Mouse (Mus musculus) myocyte (in vitro differentiated cells): ENCODE measurements at regions not wholly inside any gene's neighbourhood (a gene's known extent, or its start where the extent isn't known, plus 50 kb on each side); places are given as distances from the start of the nearest gene placed in this dataset.

Source experiments
- H3K27me3 ChIP-seq: one replicate; pipeline ENCODE4 v1.6.1; 2011; ENCODE audit not compliant: control insufficient read depth, insufficient read depth, insufficient read length
- H3K36me3 ChIP-seq: one replicate; pipeline ENCODE4 v1.6.1; 2011; ENCODE audit not compliant: control insufficient read depth, insufficient read depth
- H3K4me2 ChIP-seq: one replicate; pipeline ENCODE4 v1.6.1; 2011; ENCODE audit warnings: low read depth, control low read depth
- H3K4me3 ChIP-seq: one replicate; pipeline ENCODE4 v1.5.1; 2011; ENCODE audit warnings: mild to moderate bottlenecking, control low read depth, moderate library complexity
- H3K79me2 ChIP-seq: one replicate; pipeline ENCODE4 v1.6.1; 2011; ENCODE audit not compliant: control insufficient read depth, insufficient read depth
- H3ac ChIP-seq: one replicate; pipeline ENCODE4 v1.6.1; 2011; ENCODE audit not compliant: control insufficient read depth, insufficient read length
- CEBPB ChIP-seq: IDR thresholded peaks from 2 replicates; pipeline ENCODE4 v1.6.1; 2011; ENCODE audit warnings: mild to moderate bottlenecking, moderate library complexity; ENCODE audit not compliant: poor library complexity, insufficient read depth, severe bottlenecking
- E2F4 ChIP-seq: IDR thresholded peaks from one replicate; pipeline ENCODE4 v1.6.1; 2011; ENCODE audit warnings: mild to moderate bottlenecking, control low read depth, moderate library complexity; ENCODE audit not compliant: insufficient read depth
- MAX ChIP-seq: IDR thresholded peaks from one replicate; pipeline ENCODE4 v1.6.1; 2011; ENCODE audit warnings: low read depth, mild to moderate bottlenecking, control low read depth
- MYOD1 ChIP-seq, 3 experiments: IDR thresholded peaks; one replicate each; pipeline ENCODE4 v1.6.1; 2011; ENCODE audit warnings: control low read depth in 2 of 3, low read depth in 2 of 3, mild to moderate bottlenecking in 2 of 3, moderate library complexity in 1 of 3; ENCODE audit not compliant: insufficient read length in 2 of 3, control insufficient read depth in 1 of 3
- MYOG ChIP-seq, 3 experiments: IDR thresholded peaks; one replicate each; pipeline ENCODE4 v1.6.1; 2011; ENCODE audit warnings: control low read depth in 2 of 3, low read depth in 2 of 3, mild to moderate bottlenecking in 2 of 3; ENCODE audit not compliant: insufficient read length in 2 of 3, control insufficient read depth in 1 of 3, insufficient read depth in 1 of 3
- POLR2A ChIP-seq: IDR thresholded peaks from one replicate; pipeline ENCODE4 v1.6.1; 2011; ENCODE audit warnings: low read depth, mild to moderate bottlenecking, control low read depth, moderate library complexity; ENCODE audit not compliant: insufficient read length
- POLR2AphosphoS2 ChIP-seq: IDR thresholded peaks from one replicate; pipeline ENCODE4 v1.6.1; 2011; ENCODE audit warnings: low read depth, control low read depth; ENCODE audit not compliant: insufficient read length
- REST ChIP-seq: IDR thresholded peaks from one replicate; pipeline ENCODE4 v1.6.1; 2011; ENCODE audit warnings: mild to moderate bottlenecking, control low read depth, moderate library complexity; ENCODE audit not compliant: insufficient read depth, insufficient read length
- SRF ChIP-seq: IDR thresholded peaks from one replicate; pipeline ENCODE4 v1.6.1; 2011; ENCODE audit warnings: low read depth; ENCODE audit not compliant: control insufficient read depth, insufficient read length
- TCF12 ChIP-seq: IDR thresholded peaks from one replicate; pipeline ENCODE4 v1.6.1; 2011; ENCODE audit warnings: mild to moderate bottlenecking, control low read depth; ENCODE audit not compliant: poor library complexity, insufficient read depth, severe bottlenecking
- TCF3 ChIP-seq: IDR thresholded peaks from one replicate; pipeline ENCODE4 v1.6.1; 2011; ENCODE audit warnings: low read depth, control low read depth; ENCODE audit not compliant: insufficient read length
- USF1 ChIP-seq: IDR thresholded peaks from one replicate; pipeline ENCODE4 v1.6.1; 2011; ENCODE audit warnings: low read depth, mild to moderate bottlenecking, control low read depth, moderate library complexity

DNA sequence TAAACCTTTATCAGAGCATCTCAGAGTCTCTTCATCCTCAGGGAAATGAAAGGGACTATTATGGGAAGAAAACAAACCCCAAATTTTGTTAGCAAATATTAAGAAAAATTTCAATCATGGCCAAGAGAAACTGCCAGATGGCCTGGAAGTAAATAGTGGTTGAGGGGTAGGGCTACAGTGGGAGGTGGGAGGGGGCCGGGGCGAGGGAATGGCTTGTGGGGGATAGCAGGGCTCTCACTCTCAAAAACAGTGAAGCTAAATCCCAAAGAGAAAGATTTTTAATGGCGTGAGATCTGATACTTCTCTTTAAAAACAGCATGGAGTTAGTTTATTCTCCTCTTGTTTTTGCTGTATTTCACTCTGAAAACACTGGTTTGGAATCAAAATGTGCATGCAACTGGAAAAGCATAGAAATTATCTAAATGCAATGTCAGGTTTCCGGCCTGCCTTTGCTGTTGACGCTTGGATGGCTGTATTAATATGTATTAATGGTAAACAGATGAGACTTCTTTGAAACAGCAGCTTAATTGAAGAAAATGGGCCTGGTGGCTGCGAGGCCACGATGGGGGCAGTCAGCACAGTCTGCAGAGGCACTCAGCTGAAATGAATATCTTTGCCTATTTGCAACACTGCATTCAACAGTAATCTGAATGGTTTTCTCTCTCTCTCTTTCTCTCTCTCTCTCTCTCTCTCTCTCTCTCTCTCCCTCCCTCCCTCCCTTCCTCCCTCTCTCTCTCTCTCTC is 99.8 kb upstream of the Spats2l start:
- Histone ChIP-seq H3K27me3 (peaks cover 8% of the 10 kb centered on the region), H3K79me2 (no peaks in the 10 kb centered on the region), H3K36me3 (no peaks in the 10 kb centered on the region), H3K4me3 (no peak overlapping the region), H3K4me2 (no peak overlapping the region), H3ac (no peak overlapping the region)
- TF ChIP-seq MYOD1 (IDR thresholded peaks at IDR 0.05; ENCODE audit: control insufficient read depth in 1 of 3, insufficient read length in 2 of 3, low read depth in 2 of 3) (no peak), REST (no peak), MYOG (IDR thresholded peaks at IDR 0.05; ENCODE audit: control insufficient read depth in 1 of 3, insufficient read depth in 1 of 3, insufficient read length in 2 of 3, low read depth in 2 of 3) (no peak), CEBPB (no peak), POLR2A (no peak), TCF12 (no peak), MAX (no peak), E2F4 (no peak), SRF (no peak), POLR2AphosphoS2 (no peak), USF1 (no peak), TCF3 (no peak)

GRCm38 (mm10) chr1:57684387-57685162 is 89.4 kb upstream of the Spats2l start:
- Histone ChIP-seq H3K79me2 (no peaks in the 10 kb centered on the region), H3ac (no peak overlapping the region), H3K4me3 (no peak overlapping the region), H3K4me2 (no peak overlapping the region), H3K27me3 (no peaks in the 10 kb centered on the region), H3K36me3 (no peaks in the 10 kb centered on the region)
- TF ChIP-seq TCF12 (no peak), E2F4 (no peak), POLR2AphosphoS2 (no peak), MYOD1 (IDR thresholded peaks at IDR 0.05; ENCODE audit: control insufficient read depth in 1 of 3, insufficient read length in 2 of 3, low read depth in 2 of 3) (no peak), MAX (no peak), USF1 (no peak), MYOG (IDR thresholded peaks at IDR 0.05; ENCODE audit: control insufficient read depth in 1 of 3, insufficient read depth in 1 of 3, insufficient read length in 2 of 3, low read depth in 2 of 3) (no peak), SRF (no peak), REST (no peak), POLR2A (no peak), TCF3 (no peak), CEBPB (no peak)

DNA sequence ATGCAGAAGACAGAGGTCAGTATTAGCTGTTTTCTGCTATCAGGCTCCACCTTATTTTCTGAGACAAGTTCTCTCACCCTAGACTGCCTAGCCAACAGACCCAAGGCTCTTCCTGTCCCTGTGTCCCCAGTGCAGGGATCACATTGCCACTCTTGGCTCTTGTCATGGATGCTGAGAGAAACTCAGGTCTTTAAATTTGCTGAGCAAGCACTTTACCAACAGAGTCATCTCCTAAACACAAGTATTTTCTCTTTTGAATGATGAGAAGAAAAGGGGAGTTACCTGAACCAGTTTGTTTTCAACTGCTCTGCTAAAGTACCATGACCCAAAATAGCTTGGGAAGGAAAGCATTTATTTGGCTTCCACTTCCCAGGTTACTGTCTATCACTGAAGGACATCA is 84.7 kb upstream of the Spats2l start:
- Histone ChIP-seq H3K79me2 (no peaks in the 10 kb centered on the region), H3K27me3 (peaks cover 5% of the 10 kb centered on the region), H3K4me3 (no peak overlapping the region), H3ac (no peak overlapping the region), H3K4me2 (no peak overlapping the region), H3K36me3 (no peaks in the 10 kb centered on the region)
- no peak for TF ChIP-seq POLR2A
- no peak for TF ChIP-seq MYOD1 (IDR thresholded peaks at IDR 0.05; ENCODE audit: control insufficient read depth in 1 of 3, insufficient read length in 2 of 3, low read depth in 2 of 3)
- no peak for TF ChIP-seq POLR2AphosphoS2
- TF ChIP-seq MYOG (IDR thresholded peaks at IDR 0.05; ENCODE audit: control insufficient read depth in 1 of 3, insufficient read depth in 1 of 3, insufficient read length in 2 of 3, low read depth in 2 of 3) = no peak
- no peak for TF ChIP-seq REST
- TF ChIP-seq CEBPB = no peak
- TF ChIP-seq SRF = no peak
- TF ChIP-seq E2F4 = no peak
- no peak for TF ChIP-seq TCF3
- TF ChIP-seq TCF12 = no peak

GRCm38 (mm10) chr1:57707906-57708305 is 66.1 kb upstream of the Spats2l start:
- Histone ChIP-seq H3K79me2 (no peaks in the 10 kb centered on the region), H3ac (no peak overlapping the region), H3K4me3 (no peak overlapping the region), H3K36me3 (no peaks in the 10 kb centered on the region), H3K27me3 (no peaks in the 10 kb centered on the region), H3K4me2 (no peak overlapping the region)
- TF ChIP-seq POLR2AphosphoS2 (no peak), CEBPB (no peak), TCF12 (no peak), MYOD1 (IDR thresholded peaks at IDR 0.05; ENCODE audit: control insufficient read depth in 1 of 3, insufficient read length in 2 of 3, low read depth in 2 of 3) (no peak), MYOG (IDR thresholded peaks at IDR 0.05; ENCODE audit: control insufficient read depth in 1 of 3, insufficient read depth in 1 of 3, insufficient read length in 2 of 3, low read depth in 2 of 3) (no peak), TCF3 (no peak), SRF (no peak), POLR2A (no peak)
